ENCODE assay signal across 8 mouse cellular contexts in the genomic region with DNA sequence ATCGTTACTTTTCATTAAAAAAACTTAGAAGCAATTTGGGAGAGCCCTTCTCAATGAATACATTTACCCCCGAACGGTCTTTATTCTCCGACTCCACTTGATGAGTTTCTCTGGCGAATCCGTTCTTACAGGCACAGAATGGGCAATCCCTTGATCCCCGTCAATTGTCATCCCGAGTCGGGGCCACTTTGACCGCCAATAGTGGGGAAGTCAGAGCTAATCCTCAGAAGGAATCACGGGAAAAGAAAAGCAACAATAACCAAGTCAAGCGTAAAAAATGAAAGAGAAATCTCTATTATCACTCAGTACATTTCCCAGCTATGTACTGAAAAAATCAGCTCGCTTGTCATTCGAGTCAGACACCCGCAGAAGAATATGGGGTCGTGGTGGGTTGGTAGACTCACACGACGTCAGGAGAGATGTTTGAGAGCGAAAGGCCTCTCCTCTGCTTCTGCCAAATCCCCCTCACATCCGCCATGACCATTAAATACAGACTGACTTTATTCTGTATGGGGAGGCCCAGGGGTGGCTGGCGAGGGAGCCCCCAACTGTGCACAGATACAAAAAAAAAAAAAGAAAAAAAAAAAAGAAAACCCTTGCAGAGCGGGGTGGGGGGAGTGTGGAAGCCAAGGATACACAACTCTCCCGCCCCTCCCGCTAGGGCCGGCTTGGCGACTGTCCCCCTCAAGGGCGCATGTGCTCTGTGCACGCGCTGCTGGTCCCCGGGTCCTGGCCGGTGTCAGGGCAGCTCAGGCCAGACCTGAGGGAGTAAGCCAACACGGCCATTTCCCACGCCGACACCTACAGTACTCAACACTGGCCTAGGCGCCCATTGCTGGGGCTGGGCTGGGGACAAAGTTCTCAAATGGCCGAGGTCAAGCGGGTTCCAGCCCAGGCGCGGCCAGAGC. TPM values are rescaled to one million over a fixed set of nuclear protein-coding genes. Genes with fewer than 3 reads are reported as not detected.
DNase-seq lines count a peak whose midpoint lies in the region; ATAC-seq and TF ChIP-seq lines count a peak whose summit lies in the region.

No protein-coding gene starts in this region.

- TF ChIP-seq CTCF in lung, adult 2 months (IDR thresholded peaks at IDR 0.05; ENCODE audit: insufficient read depth, low read length), result no peak

- H3K27ac ChIP-seq in liver, embryonic 11.5 days (ENCODE audit: low read depth, low read length), result no peak overlapping the region

- TF ChIP-seq POLR2A in lung, adult 2 months (IDR thresholded peaks at IDR 0.05; ENCODE audit: borderline replicate concordance, extremely low read depth, low read depth, low read length), result no peak

- H3K36me3 ChIP-seq in liver, embryonic 11.5 days (ENCODE audit: control insufficient read depth, insufficient read depth, low read length), result no peaks in the 10 kb centered on the region
- no peaks in the 10 kb centered on the region for H3K36me3 ChIP-seq in splenic B cell, adult 2 months (ENCODE audit: control insufficient read depth, insufficient read depth, low read length, poor library complexity, severe bottlenecking)

- peaks cover 15% of the 10 kb centered on the region; the same call in 1 of the 2 replicates for H3K4me1 ChIP-seq in lung, adult 2 months (ENCODE audit: control insufficient read depth, insufficient read depth, low read length)
- H3K4me1 ChIP-seq in liver, embryonic 11.5 days (replicated peaks; ENCODE audit: control insufficient read depth, insufficient read depth, low read length), result peaks cover 9% of the 10 kb centered on the region; the same call in 1 of the 2 replicates

- peak overlapping the region; percentile 74 for H3K4me2 ChIP-seq in liver, embryonic 11.5 days

- peak; percentile 28 for DNase-seq in lung, adult 2 months
- no peak for DNase-seq in lung, adult 18-20 months
- peak; percentile 57 for DNase-seq in embryo, embryonic 10 days (ENCODE audit: low spot score)
- DNase-seq in heart, postnatal 36 days, result peak; percentile 13 to 31
- peak; percentile 47 for DNase-seq in liver, embryonic 11.5 days (ENCODE audit: low spot score)
- peak; percentile 17 for DNase-seq in splenic B cell, adult 2 months (ENCODE audit: low read depth, low spot score)
- no peak for DNase-seq in gastrocnemius, postnatal 14 days
- no peak for DNase-seq in cerebellum, postnatal 4 days (ENCODE audit: low spot score in 2 of 2)

- intact Hi-C loops in heart, postnatal 36 days (cut with DNase I), result loop anchor here (2.0 to 10.0 kb wide), 2 partner anchors 50 to 648 kb away; a partner anchor contains a TSS
- intact Hi-C loops in gastrocnemius, postnatal 14 days (cut with DNase I; ENCODE audit: low total_unique reads), result no loop called here

- no peak overlapping the region for H3K9ac ChIP-seq in liver, embryonic 11.5 days (ENCODE audit: low read depth, low read length)

- H3K4me3 ChIP-seq in lung, adult 2 months (replicated peaks; ENCODE audit: extremely low read depth, low read depth, low read length), result peak overlapping the region; percentile 59
- H3K4me3 ChIP-seq in liver, embryonic 11.5 days (ENCODE audit: low read depth, low read length), result peak overlapping the region; percentile 43

- H3K27me3 ChIP-seq in liver, embryonic 11.5 days (replicated peaks; ENCODE audit: control insufficient read depth, insufficient read depth, low read length), result peaks cover 99% of the 10 kb centered on the region
- H3K27me3 ChIP-seq in splenic B cell, adult 2 months (ENCODE audit: control insufficient read depth, insufficient read depth, low read length, poor library complexity, severe bottlenecking), result no peaks in the 10 kb centered on the region; the same call in 1 of the 2 replicates

- H3K9me3 ChIP-seq in liver, embryonic 11.5 days (ENCODE audit: control insufficient read depth, low read length), result no peaks in the 10 kb centered on the region

- 2% methylated on average over 39 of the region's 39 CpGs for WGBS in lung, adult 2 months
- WGBS in liver, embryonic 11.5 days, result 1% methylated on average over 39 of the region's 39 CpGs

- no peak for ATAC-seq in liver, embryonic 11.5 days (replicated peaks; ENCODE audit: low FRiP score)

RNA-seq across cellular contexts. Expression of a gene that starts 49.1 kb away (rescaled TPM):
- polyA plus RNA-seq in lung, adult 2 months (2012; rRNA removed), result 20.6 and 21.9 TPM in 2 replicates
- 10 to 100 TPM; 16.4 to 18.2 TPM for total RNA-seq in heart, postnatal 36 days (2021)
- 24.8 and 27.7 TPM in 2 replicates for polyA plus RNA-seq in liver, embryonic 11.5 days (2014; fragmentation: Nextera tagmentation; extraction: Ambion mirVana)
- 10 to 100 TPM; 12.2 to 12.9 TPM for total RNA-seq in gastrocnemius, postnatal 14 days (2021)

RNA-seq across cellular contexts. Expression of a gene that starts 49.3 kb away (rescaled TPM):
- polyA plus RNA-seq in lung, adult 2 months (2012; rRNA removed), result not detected in 2 replicates
- not detected for total RNA-seq in heart, postnatal 36 days (2021)
- polyA plus RNA-seq in liver, embryonic 11.5 days (2014; fragmentation: Nextera tagmentation; extraction: Ambion mirVana), result not detected in 2 replicates
- not detected for total RNA-seq in gastrocnemius, postnatal 14 days (2021)

Comparison
In these comparisons a context has a peak if more than half of its experiments do, and no peak if none do; other contexts are left out.
1. DNase-seq: peak in lung, adult 2 months (single experiment), embryo, embryonic 10 days (single experiment), heart, postnatal 36 days (2 of 2), liver, embryonic 11.5 days (single experiment) and splenic B cell, adult 2 months (single experiment); none in lung, adult 18-20 months (0 of 2), gastrocnemius, postnatal 14 days (single experiment) and cerebellum, postnatal 4 days (0 of 2).